Mouse (Mus musculus): ENCODE measurements around the gene Mrgpra4.

Gene Mrgpra4

DNA sequence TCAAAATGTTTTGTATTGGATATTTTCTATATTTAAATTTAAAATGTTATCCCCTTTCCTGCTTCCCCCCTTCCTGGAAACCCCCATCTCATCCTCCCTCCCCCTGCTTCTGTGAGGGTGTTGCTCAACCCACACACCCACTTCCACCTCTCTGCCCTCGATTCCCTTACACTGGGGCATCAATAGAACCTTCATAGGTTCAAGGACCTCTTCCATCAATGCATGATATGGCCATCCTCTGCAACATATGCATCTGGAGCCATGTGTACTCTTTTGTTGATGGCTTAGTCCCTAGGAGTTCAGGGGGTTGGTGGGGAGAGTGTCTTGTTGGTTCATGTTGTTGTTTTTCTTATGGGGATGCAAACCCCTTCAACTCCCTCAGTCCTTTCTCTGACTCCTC, at the start of gene Mrgpra4:
Gene Mrgpra4 (minus strand): TSS at position 101 of the 400 bp plus-strand sequence.
- no peak for DNase-seq (ENCODE audit: low read depth)

- DNase-seq (ENCODE audit: low read depth) = no peak
These were observed 45.6 kb upstream of the Mrgpra4 start, which contains the start of gene Mrgprx1 for GRCm38 (mm10) chr7:48027497-48027896. Mrgprx1 (minus strand) TSS chr7:48027597.

- DNase-seq (ENCODE audit: low read depth) = no peak
These were observed 36.0 kb upstream of the Mrgpra4 start for GRCm38 (mm10) chr7:48017874-48018273.

DNA sequence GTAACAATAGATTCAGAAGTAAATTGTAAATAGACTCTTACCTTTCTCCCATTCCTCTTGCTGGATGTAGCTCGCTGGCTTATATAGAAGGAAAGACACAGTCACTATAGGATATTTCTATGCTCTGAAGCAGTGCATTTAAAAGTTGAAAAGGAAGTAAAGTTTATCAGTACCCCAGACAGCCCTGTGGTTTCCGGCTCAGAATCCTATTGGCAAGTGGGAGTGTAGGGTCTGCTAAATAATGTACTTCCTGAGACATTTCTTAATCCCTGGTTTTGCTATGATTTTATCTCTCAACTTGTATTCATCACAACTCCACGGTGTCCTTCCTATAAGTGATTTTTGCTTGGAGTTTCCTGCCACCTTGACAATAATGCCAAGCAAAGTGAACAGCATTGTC, 13.8 kb upstream of the Mrgpra4 start:
- no peak for DNase-seq (ENCODE audit: low read depth)

- no peak for DNase-seq (ENCODE audit: low read depth)
These were observed 4.9 kb upstream of the Mrgpra4 start for GRCm38 (mm10) chr7:47986752-47987151.
